Mouse (Mus musculus) myocyte (in vitro differentiated cells): ENCODE data around the gene Dcaf1.
A peak's percentile ranks its signal among the peaks of the same experiment; 100 is the strongest.

Source experiments
- MAX ChIP-seq: IDR thresholded peaks from one replicate; pipeline ENCODE4 v1.6.1; 2011; ENCODE audit warnings: low read depth, mild to moderate bottlenecking, control low read depth
- MYOG ChIP-seq, 3 experiments: IDR thresholded peaks; one replicate each; pipeline ENCODE4 v1.6.1; 2011; ENCODE audit warnings: control low read depth in 2 of 3, low read depth in 2 of 3, mild to moderate bottlenecking in 2 of 3; ENCODE audit not compliant: insufficient read length in 2 of 3, control insufficient read depth in 1 of 3, insufficient read depth in 1 of 3
- POLR2A ChIP-seq: IDR thresholded peaks from one replicate; pipeline ENCODE4 v1.6.1; 2011; ENCODE audit warnings: low read depth, mild to moderate bottlenecking, control low read depth, moderate library complexity; ENCODE audit not compliant: insufficient read length
- REST ChIP-seq: IDR thresholded peaks from one replicate; pipeline ENCODE4 v1.6.1; 2011; ENCODE audit warnings: mild to moderate bottlenecking, control low read depth, moderate library complexity; ENCODE audit not compliant: insufficient read depth, insufficient read length
- TCF12 ChIP-seq: IDR thresholded peaks from one replicate; pipeline ENCODE4 v1.6.1; 2011; ENCODE audit warnings: mild to moderate bottlenecking, control low read depth; ENCODE audit not compliant: poor library complexity, insufficient read depth, severe bottlenecking
- USF1 ChIP-seq: IDR thresholded peaks from one replicate; pipeline ENCODE4 v1.6.1; 2011; ENCODE audit warnings: low read depth, mild to moderate bottlenecking, control low read depth, moderate library complexity

GRCm38 (mm10) chr9:106822381-106823104 is 869 bp downstream of the Dcaf1 start:
- TF ChIP-seq POLR2A (peak; percentile 21), MYOG (IDR thresholded peaks at IDR 0.05; ENCODE audit: control insufficient read depth in 1 of 3, insufficient read depth in 1 of 3, insufficient read length in 2 of 3, low read depth in 2 of 3) (no peak), USF1 (no peak), MAX (no peak), TCF12 (no peak), REST (no peak)
